Mouse (Mus musculus) erythroblast, embryonic 14.5 days (primary cell): ENCODE measurements around the gene Ak4.

Experiments used
- GATA1 ChIP-seq: IDR thresholded peaks from 2 replicates; pipeline ENCODE4 v1.6.1; 2012; ENCODE audit warnings: low read length, inconsistent platforms, mixed read lengths
- TAL1 ChIP-seq: IDR thresholded peaks from 3 replicates; pipeline ENCODE4 v1.6.1; 2012; ENCODE audit warnings: low read length, inconsistent platforms, mixed read lengths

- TF ChIP-seq GATA1 (no peak), TAL1 (no peak)
Observed at GRCm38 (mm10) chr4:101445660-101446059, 26.6 kb downstream of the Ak4 start.
